Mouse (Mus musculus) testis, adult 2 months (tissue): ENCODE measurements around the gene Ttll8.

ENCODE experiments used
- CTCF ChIP-seq: fragments of 200-500 bp; IDR thresholded peaks from 2 replicates; pipeline ENCODE4 v1.5.1; 2012; ENCODE audit warnings: low read depth, mild to moderate bottlenecking, inconsistent platforms, low read length, moderate library complexity; ENCODE audit not compliant: control insufficient read depth, insufficient read depth, insufficient replicate concordance
- POLR2A ChIP-seq: fragments of 200-500 bp; IDR thresholded peaks from 2 replicates; pipeline ENCODE4 v1.6.1; 2012; ENCODE audit warnings: low read depth, mild to moderate bottlenecking, inconsistent platforms, low read length, moderate library complexity; ENCODE audit not compliant: control insufficient read depth

GRCm38 (mm10) chr15:88917126-88917525 is 37.1 kb downstream of the Ttll8 start:
- TF ChIP-seq POLR2A (no peak), CTCF (no peak)
